Mouse (Mus musculus) liver, embryonic 15.5 days (tissue): ENCODE data around the gene Acvr2b. TPM values are rescaled to one million over a fixed set of nuclear protein-coding genes. Genes with fewer than 3 reads are reported as not detected.
A peak's percentile ranks its signal among the peaks of the same experiment; 100 is the strongest.

ENCODE experiments used
- ATAC-seq: fragments of 200-750 bp; cut with Nextera tagmentation; 2 replicates; pipeline ENCODE4 v1.8.0; 2017; ENCODE audit warnings: moderate number of reproducible peaks, mild to moderate bottlenecking, moderate library complexity; ENCODE audit not compliant: insufficient read depth
- H3K27ac ChIP-seq: fragments of 300-500 bp; sonication (generic); replicated peaks from 2 replicates; pipeline ENCODE4 v1.5.1; 2015; ENCODE audit warnings: mild to moderate bottlenecking, inconsistent platforms
- H3K27me3 ChIP-seq: fragments of 300-500 bp; sonication (generic); 2 replicates; pipeline ENCODE4 v1.6.1; 2015; ENCODE audit warnings: mild to moderate bottlenecking, inconsistent platforms
- H3K36me3 ChIP-seq: fragments of 300-500 bp; sonication (generic); replicated peaks from 2 replicates; pipeline ENCODE4 v1.6.1; 2015; ENCODE audit warnings: moderate library complexity, mild to moderate bottlenecking, inconsistent platforms
- H3K4me1 ChIP-seq: fragments of 300-500 bp; sonication (generic); replicated peaks from 2 replicates; pipeline ENCODE4 v1.6.1; 2015; ENCODE audit warnings: inconsistent platforms
- H3K4me2 ChIP-seq: fragments of 300-500 bp; sonication (generic); 2 replicates; pipeline ENCODE4 v1.6.1; 2015; ENCODE audit warnings: moderate library complexity, mild to moderate bottlenecking, inconsistent platforms
- H3K4me3 ChIP-seq: fragments of 300-500 bp; sonication (generic); replicated peaks from 2 replicates; pipeline ENCODE4 v1.5.1; 2015; ENCODE audit warnings: mild to moderate bottlenecking, inconsistent platforms
- H3K9ac ChIP-seq: fragments of 300-500 bp; sonication (generic); 2 replicates; pipeline ENCODE4 v1.6.1; 2015; ENCODE audit warnings: moderate library complexity, mild to moderate bottlenecking, inconsistent platforms
- H3K9me3 ChIP-seq: fragments of 300-500 bp; sonication (generic); replicated peaks from 2 replicates; pipeline ENCODE4 v1.6.1; 2016; ENCODE audit warnings: inconsistent platforms
- WGBS: fragments of 180-500 bp; shearing (Covaris S2); methylation state at CpG from one replicate; pipeline ENCODE4 v1.1.7; 2015; ENCODE audit warnings: mixed read lengths; ENCODE audit not compliant: insufficient replicate concordance; 5-methylcytosine and 5-hydroxymethylcytosine counted together
- polyA plus RNA-seq: library from polyadenylated mRNA; unstranded; fragments of >200 nt; fragmentation: Nextera tagmentation; extraction: Ambion mirVana; gene quantifications from 2 replicates; pipeline ENCODE4 v1.2.1, GENCODE M21; 2015

Gene Acvr2b
- polyA plus RNA-seq, 1 experiment from 2014 or later: 3.2 TPM

DNA sequence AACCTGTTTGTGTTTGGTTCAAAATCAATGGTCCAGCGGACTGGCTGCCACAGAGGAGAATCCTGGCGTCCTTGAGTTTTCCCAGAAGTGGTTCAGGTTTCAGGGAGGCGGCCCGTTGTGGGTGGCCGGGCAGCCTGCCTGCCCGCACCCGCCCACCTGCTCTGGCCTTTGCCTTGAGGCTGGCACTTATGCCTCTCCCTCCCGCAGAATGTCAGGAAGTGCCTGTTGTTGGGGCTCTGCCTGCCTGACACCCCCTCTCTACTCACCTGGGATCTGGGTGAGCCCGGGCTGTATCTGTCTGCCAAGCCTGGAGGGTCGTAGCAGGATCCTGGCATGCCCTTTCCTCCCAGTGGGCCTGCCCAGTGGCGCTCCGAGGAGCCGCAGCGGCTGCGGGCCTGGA, 6.0 kb downstream of the Acvr2b start:
- no peaks in the 10 kb centered on the region for H3K36me3 ChIP-seq
- H3K4me3 ChIP-seq: no peak overlapping the region
- peaks cover 26% of the 10 kb centered on the region for H3K27me3 ChIP-seq
- no peak overlapping the region for H3K9ac ChIP-seq
- no peak overlapping the region for H3K4me2 ChIP-seq
- H3K9me3 ChIP-seq: no peaks in the 10 kb centered on the region
- no peak for ATAC-seq
- 74% methylated on average over 15 of the region's 15 CpGs for WGBS
- H3K27ac ChIP-seq: no peak overlapping the region
- H3K4me1 ChIP-seq: peaks cover 15% of the 10 kb centered on the region

GRCm38 (mm10) chr9:119408898-119409664, 7.2 kb downstream of the Acvr2b start:
- Histone ChIP-seq H3K4me3 (no peak overlapping the region), H3K36me3 (no peaks in the 10 kb centered on the region), H3K4me2 (no peak overlapping the region), H3K9ac (no peak overlapping the region), H3K4me1 (peaks cover 3% of the 10 kb centered on the region; the same call in 1 of the 2 replicates), H3K27ac (no peak overlapping the region), H3K27me3 (peaks cover 14% of the 10 kb centered on the region), H3K9me3 (no peaks in the 10 kb centered on the region)
- ATAC-seq: no peak
- 63% methylated on average over 11 of the region's 11 CpGs for WGBS

DNA sequence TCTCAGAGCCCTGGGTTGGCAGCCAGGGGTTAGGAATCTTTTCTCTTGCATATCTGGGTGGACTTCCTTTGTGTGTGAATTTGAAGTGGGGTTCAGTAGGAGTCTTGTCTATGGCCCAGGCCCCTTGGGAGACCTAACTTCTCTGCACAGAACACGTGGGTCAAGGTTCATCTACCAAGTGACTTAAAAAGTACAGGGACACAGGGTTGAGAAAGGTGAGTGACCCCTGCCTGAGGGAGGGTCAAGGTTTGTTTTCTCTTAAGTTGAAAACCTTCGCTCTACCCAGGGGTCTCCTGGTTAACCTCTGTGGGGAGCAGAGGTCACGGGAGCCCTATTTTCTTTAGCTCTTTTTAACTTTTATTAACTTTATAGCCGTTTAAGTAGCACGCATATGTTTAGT, 7.9 kb downstream of the Acvr2b start:
- Histone ChIP-seq H3K36me3 (no peaks in the 10 kb centered on the region), H3K4me1 (0 out of 2 replicates have a peak, but pooled peaks cover 3% of the 10 kb centered on the region), H3K4me2 (no peak overlapping the region), H3K27ac (no peak overlapping the region), H3K9ac (no peak overlapping the region), H3K27me3 (peaks cover 6% of the 10 kb centered on the region; the same call in 1 of the 2 replicates), H3K9me3 (no peaks in the 10 kb centered on the region), H3K4me3 (no peak overlapping the region)
- no peak for ATAC-seq
- WGBS: 62% methylated on average over 5 of the region's 5 CpGs

DNA sequence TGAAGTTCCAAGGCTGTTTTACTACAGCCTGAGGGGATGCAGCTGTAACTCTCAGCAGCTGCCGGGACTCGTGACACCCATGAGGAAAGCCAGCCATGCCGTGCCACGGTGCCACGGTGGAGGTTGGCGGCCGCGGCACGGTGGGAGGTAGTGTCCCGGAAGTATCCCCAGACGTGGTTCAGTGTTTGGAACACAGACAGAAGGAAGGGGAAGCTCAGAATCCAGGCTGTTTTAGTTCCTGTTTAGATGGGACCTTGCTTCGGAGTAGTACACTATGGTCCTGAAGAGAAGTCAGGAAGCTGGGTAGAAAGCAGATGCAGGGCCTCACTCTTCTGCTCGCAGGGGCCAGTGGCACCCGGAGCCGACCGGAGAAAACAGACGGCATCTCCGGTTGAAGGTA, 16.1 kb downstream of the Acvr2b start:
- Histone ChIP-seq H3K4me1 (no peaks in the 10 kb centered on the region), H3K36me3 (no peaks in the 10 kb centered on the region), H3K4me3 (no peak overlapping the region), H3K27ac (no peak overlapping the region), H3K9ac (no peak overlapping the region), H3K27me3 (no peaks in the 10 kb centered on the region), H3K9me3 (no peaks in the 10 kb centered on the region), H3K4me2 (no peak overlapping the region)
- ATAC-seq: no peak
- 56% methylated on average over 18 of the region's 18 CpGs for whole genome bisulfite sequencing

GRCm38 (mm10) chr9:119419852-119420438, 18.0 kb downstream of the Acvr2b start:
- no peaks in the 10 kb centered on the region for H3K36me3 ChIP-seq
- no peak overlapping the region for H3K4me3 ChIP-seq
- no peaks in the 10 kb centered on the region for H3K27me3 ChIP-seq
- peaks cover 4% of the 10 kb centered on the region for H3K4me1 ChIP-seq
- H3K9me3 ChIP-seq: no peaks in the 10 kb centered on the region
- no peak for ATAC-seq
- no peak overlapping the region for H3K9ac ChIP-seq
- H3K27ac ChIP-seq: no peak overlapping the region
- no peak overlapping the region for H3K4me2 ChIP-seq
- WGBS: 68% methylated on average over 12 of the region's 12 CpGs

GRCm38 (mm10) chr9:119425217-119425975, 23.5 kb downstream of the Acvr2b start:
- no peak overlapping the region for H3K9ac ChIP-seq
- H3K4me1 ChIP-seq: peaks cover 21% of the 10 kb centered on the region
- peak; percentile 63 for ATAC-seq
- no peak overlapping the region for H3K4me2 ChIP-seq
- H3K4me3 ChIP-seq: no peak overlapping the region
- 28% methylated on average over 7 of the region's 7 CpGs for WGBS
- no peak overlapping the region for H3K27ac ChIP-seq
- H3K27me3 ChIP-seq: no peaks in the 10 kb centered on the region
- H3K9me3 ChIP-seq: no peaks in the 10 kb centered on the region
- no peaks in the 10 kb centered on the region for H3K36me3 ChIP-seq

GRCm38 (mm10) chr9:119425976-119426415, 24.1 kb downstream of the Acvr2b start:
- no peak for ATAC-seq
- Histone ChIP-seq H3K27ac (no peak overlapping the region), H3K9me3 (no peaks in the 10 kb centered on the region), H3K4me3 (no peak overlapping the region), H3K9ac (no peak overlapping the region), H3K27me3 (no peaks in the 10 kb centered on the region), H3K36me3 (no peaks in the 10 kb centered on the region), H3K4me2 (no peak overlapping the region), H3K4me1 (peaks cover 21% of the 10 kb centered on the region)
- WGBS: 73% methylated on average over 13 of the region's 13 CpGs

- 64% methylated on average over 7 of the region's 7 CpGs for WGBS
- no peaks in the 10 kb centered on the region for H3K9me3 ChIP-seq
- H3K9ac ChIP-seq: no peak overlapping the region
- H3K27ac ChIP-seq: no peak overlapping the region
- H3K4me2 ChIP-seq: no peak overlapping the region
- no peaks in the 10 kb centered on the region for H3K36me3 ChIP-seq
- ATAC-seq: no peak
- no peaks in the 10 kb centered on the region for H3K27me3 ChIP-seq
- H3K4me1 ChIP-seq: peaks cover 21% of the 10 kb centered on the region
- no peak overlapping the region for H3K4me3 ChIP-seq
These were observed 24.6 kb downstream of the Acvr2b start for GRCm38 (mm10) chr9:119426483-119426882.

GRCm38 (mm10) chr9:119430311-119430710, 28.4 kb downstream of the Acvr2b start:
- no peak for ATAC-seq
- H3K9ac ChIP-seq: no peak overlapping the region
- H3K4me3 ChIP-seq: no peak overlapping the region
- H3K36me3 ChIP-seq: peaks cover 3% of the 10 kb centered on the region; the same call in 1 of the 2 replicates
- 40% methylated on average over 7 of the region's 7 CpGs for WGBS
- no peak overlapping the region for H3K4me2 ChIP-seq
- no peaks in the 10 kb centered on the region for H3K9me3 ChIP-seq
- H3K4me1 ChIP-seq: peaks cover 14% of the 10 kb centered on the region
- H3K27ac ChIP-seq: no peak overlapping the region
- H3K27me3 ChIP-seq: no peaks in the 10 kb centered on the region

- Histone ChIP-seq H3K27me3 (no peaks in the 10 kb centered on the region), H3K9me3 (no peaks in the 10 kb centered on the region), H3K36me3 (peaks cover 3% of the 10 kb centered on the region; the same call in 1 of the 2 replicates), H3K4me2 (no peak overlapping the region), H3K9ac (no peak overlapping the region), H3K27ac (no peak overlapping the region), H3K4me1 (0 out of 2 replicates have a peak, but pooled peaks cover 2% of the 10 kb centered on the region), H3K4me3 (no peak overlapping the region)
- WGBS: 29% methylated on average over 2 of the region's 2 CpGs
- no peak for ATAC-seq
These were observed 33.9 kb downstream of the Acvr2b start for GRCm38 (mm10) chr9:119435855-119436254.

GRCm38 (mm10) chr9:119438065-119438464, 36.1 kb downstream of the Acvr2b start:
- Histone ChIP-seq H3K27ac (no peak overlapping the region), H3K4me3 (no peak overlapping the region), H3K36me3 (no peaks in the 10 kb centered on the region), H3K4me1 (0 out of 2 replicates have a peak, but pooled peaks cover 2% of the 10 kb centered on the region), H3K9me3 (no peaks in the 10 kb centered on the region), H3K27me3 (no peaks in the 10 kb centered on the region), H3K9ac (no peak overlapping the region), H3K4me2 (no peak overlapping the region)
- ATAC-seq: no peak
- WGBS: 76% methylated on average over 12 of the region's 12 CpGs
